Mouse (Mus musculus) adrenal gland (tissue): ENCODE measurements around the gene Ubr4.
"Not testable (repeated sequence)": the region's sequence is repeated elsewhere in the genome, so short reads cannot be mapped to it uniquely, and the experiment has no call there.

Experiments
- intact Hi-C: fragments of 180-260 bp; cut with DNase I; formaldehyde crosslinking; loops from one replicate; pipeline ENCODE4 v1.15.1; 2025
- microRNA-seq, 2 experiments: library from miRNA; unstranded; fragments of <30 nt; microRNA quantifications; one replicate each; pipeline ENCODE4; 2019

Gene Ubr4

GRCm38 (mm10) chr4:139526475-139526874, 174.1 kb downstream of the Ubr4 start:
- intact Hi-C loops = no loop called here

- intact Hi-C loops = not testable (repeated sequence)
Measured at GRCm38 (mm10) chr4:139530248-139530647, 177.8 kb downstream of the Ubr4 start, which contains the start of gene Iffo2. Gene Iffo2, plus strand, starts transcription at chr4:139530548.

GRCm38 (mm10) chr4:139532081-139532480, 179.7 kb downstream of the Ubr4 start:
- intact Hi-C loops = no loop called here

GRCm38 (mm10) chr4:139535127-139535695, 182.8 kb downstream of the Ubr4 start:
- intact Hi-C loops = no loop called here

- intact Hi-C loops = no loop called here
Measured at GRCm38 (mm10) chr4:139535719-139536118, 183.3 kb downstream of the Ubr4 start.

GRCm38 (mm10) chr4:139536706-139537105, 184.3 kb downstream of the Ubr4 start:
- intact Hi-C loops = no loop called here

Small RNA genes within 50 kb of the gene (microRNA-seq; reads per million reads assigned to microRNA genes)
- 0 to 0.23 reads per million in 2 experiments for gene Gm24245
- 0.11 to 0.62 reads per million in 2 experiments for gene Gm25732
